Mouse (Mus musculus) forebrain, embryonic 10.5 days (tissue): Measurements from ENCODE around the gene Cacybp. TPM values are rescaled to one million over a fixed set of nuclear protein-coding genes. Genes with fewer than 3 reads are reported as not detected.

Source experiments
- DNase-seq: peaks from one replicate; pipeline ENCODE4 v3.0.0-alpha.2; 2017; ENCODE audit warnings: low spot score; ENCODE audit errors: extremely low spot score
- H3K27ac ChIP-seq: fragments of 300-500 bp; sonication (generic); 2 replicates; pipeline ENCODE4 v1.5.1; 2016; ENCODE audit warnings: mild to moderate bottlenecking
- H3K27me3 ChIP-seq: fragments of 300-500 bp; sonication (generic); 2 replicates; pipeline ENCODE4 v1.6.1; 2016; ENCODE audit warnings: mild to moderate bottlenecking; ENCODE audit not compliant: poor library complexity, severe bottlenecking
- H3K36me3 ChIP-seq: fragments of 300-500 bp; sonication (generic); replicated peaks from 2 replicates; pipeline ENCODE4 v1.6.1; 2016; ENCODE audit warnings: mild to moderate bottlenecking, moderate library complexity
- H3K4me1 ChIP-seq: fragments of 300-500 bp; sonication (generic); 2 replicates; pipeline ENCODE4 v1.6.1; 2016
- H3K4me3 ChIP-seq: fragments of 300-500 bp; sonication (generic); 2 replicates; pipeline ENCODE4 v1.5.1; 2016; ENCODE audit warnings: mild to moderate bottlenecking, moderate library complexity
- H3K9me3 ChIP-seq: fragments of 300-500 bp; sonication (generic); 2 replicates; pipeline ENCODE4 v1.6.1; 2016; ENCODE audit warnings: mild to moderate bottlenecking, moderate library complexity
- WGBS: fragments of 180-500 bp; shearing (Covaris S2); methylation state at CpG from one replicate; pipeline ENCODE4 v1.1.7; 2016; 5-methylcytosine and 5-hydroxymethylcytosine counted together
- polyA plus RNA-seq: library from polyadenylated mRNA; unstranded; fragments of >200 nt; fragmentation: Nextera tagmentation; extraction: Ambion mirVana; gene quantifications from 2 replicates; pipeline ENCODE4 v1.2.1, GENCODE M21; 2016

The Cacybp gene
- polyA plus RNA-seq, 1 experiment from 2014 or later = 361 TPM

GRCm38 (mm10) chr1:160240091-160240490 lies 27.4 kb upstream of the Cacybp start:
- Histone ChIP-seq H3K9me3 (no peaks in the 10 kb centered on the region), H3K27me3 (no peaks in the 10 kb centered on the region), H3K27ac (no peak overlapping the region), H3K4me1 (no peaks in the 10 kb centered on the region), H3K4me3 (no peak overlapping the region), H3K36me3 (no peaks in the 10 kb centered on the region)
- no peak for DNase-seq
- WGBS = 83% methylated on average over 2 of the region's 2 CpGs

- Histone ChIP-seq H3K27me3 (no peaks in the 10 kb centered on the region), H3K4me1 (no peaks in the 10 kb centered on the region), H3K27ac (no peak overlapping the region), H3K9me3 (no peaks in the 10 kb centered on the region), H3K36me3 (no peaks in the 10 kb centered on the region), H3K4me3 (no peak overlapping the region)
- no peak for DNase-seq
- 93% methylated on average over 1 of the region's 1 CpGs for WGBS
Measured at GRCm38 (mm10) chr1:160238852-160239443, 26.3 kb upstream of the Cacybp start.

GRCm38 (mm10) chr1:160237981-160238380 lies 25.3 kb upstream of the Cacybp start:
- 95% methylated on average over 2 of the region's 2 CpGs for WGBS
- no peak overlapping the region for H3K27ac ChIP-seq
- H3K4me3 ChIP-seq = no peak overlapping the region
- DNase-seq = no peak
- no peaks in the 10 kb centered on the region for H3K27me3 ChIP-seq
- H3K4me1 ChIP-seq = no peaks in the 10 kb centered on the region
- H3K36me3 ChIP-seq = no peaks in the 10 kb centered on the region
- no peaks in the 10 kb centered on the region for H3K9me3 ChIP-seq

- H3K27ac ChIP-seq = no peak overlapping the region
- no peak for DNase-seq
- no peaks in the 10 kb centered on the region for H3K27me3 ChIP-seq
- H3K9me3 ChIP-seq = no peaks in the 10 kb centered on the region
- H3K4me1 ChIP-seq = peaks cover 6% of the 10 kb centered on the region; the same call in 1 of the 2 replicates
- H3K4me3 ChIP-seq = no peak overlapping the region
- H3K36me3 ChIP-seq = no peaks in the 10 kb centered on the region
Measured at GRCm38 (mm10) chr1:160233921-160234320, 21.2 kb upstream of the Cacybp start.

- 86% methylated on average over 3 of the region's 3 CpGs for WGBS
- Histone ChIP-seq H3K4me1 (peaks cover 6% of the 10 kb centered on the region; the same call in 1 of the 2 replicates), H3K27ac (no peak overlapping the region), H3K36me3 (no peaks in the 10 kb centered on the region), H3K27me3 (no peaks in the 10 kb centered on the region), H3K4me3 (no peak overlapping the region), H3K9me3 (no peaks in the 10 kb centered on the region)
- no peak for DNase-seq
Measured at GRCm38 (mm10) chr1:160232113-160232512, 19.4 kb upstream of the Cacybp start.

- Histone ChIP-seq H3K4me3 (no peak overlapping the region), H3K9me3 (no peaks in the 10 kb centered on the region), H3K27ac (no peak overlapping the region), H3K4me1 (peaks cover 6% of the 10 kb centered on the region; the same call in 1 of the 2 replicates), H3K27me3 (no peaks in the 10 kb centered on the region), H3K36me3 (no peaks in the 10 kb centered on the region)
- DNase-seq = no peak
- WGBS = 75% methylated on average over 4 of the region's 4 CpGs
Measured at GRCm38 (mm10) chr1:160231013-160231412, 18.3 kb upstream of the Cacybp start.

GRCm38 (mm10) chr1:160227850-160228249 lies 15.2 kb upstream of the Cacybp start:
- no peaks in the 10 kb centered on the region for H3K36me3 ChIP-seq
- H3K4me1 ChIP-seq = peaks cover 6% of the 10 kb centered on the region; the same call in 1 of the 2 replicates
- no peaks in the 10 kb centered on the region for H3K27me3 ChIP-seq
- no peaks in the 10 kb centered on the region for H3K9me3 ChIP-seq
- no peak for DNase-seq
- H3K4me3 ChIP-seq = no peak overlapping the region
- H3K27ac ChIP-seq = no peak overlapping the region

- DNase-seq = no peak
- H3K4me1 ChIP-seq = peaks cover 6% of the 10 kb centered on the region; the same call in 1 of the 2 replicates
- no peaks in the 10 kb centered on the region for H3K27me3 ChIP-seq
- no peaks in the 10 kb centered on the region for H3K36me3 ChIP-seq
- 91% methylated on average over 4 of the region's 4 CpGs for WGBS
- H3K27ac ChIP-seq = no peak overlapping the region
- no peaks in the 10 kb centered on the region for H3K9me3 ChIP-seq
- H3K4me3 ChIP-seq = no peak overlapping the region
Measured at GRCm38 (mm10) chr1:160227196-160227595, 14.5 kb upstream of the Cacybp start.

- 74% methylated on average over 2 of the region's 2 CpGs for WGBS
- no peaks in the 10 kb centered on the region for H3K9me3 ChIP-seq
- DNase-seq = no peak
Measured at GRCm38 (mm10) chr1:160224093-160224492, 11.4 kb upstream of the Cacybp start.

GRCm38 (mm10) chr1:160217898-160218297 lies 5.2 kb upstream of the Cacybp start:
- Histone ChIP-seq H3K4me3 (no peak overlapping the region), H3K9me3 (no peaks in the 10 kb centered on the region), H3K27me3 (no peaks in the 10 kb centered on the region), H3K27ac (no peak overlapping the region), H3K4me1 (0 out of 2 replicates have a peak, but pooled peaks cover 3% of the 10 kb centered on the region), H3K36me3 (no peaks in the 10 kb centered on the region)
- no peak for DNase-seq
- WGBS = 85% methylated on average over 3 of the region's 3 CpGs

More at GRCm38 (mm10) chr1:160224093-160224492, 11.4 kb upstream of the Cacybp start:
- Histone ChIP-seq H3K27ac (no peak overlapping the region), H3K27me3 (no peaks in the 10 kb centered on the region), H3K4me1 (no peaks in the 10 kb centered on the region), H3K36me3 (no peaks in the 10 kb centered on the region), H3K4me3 (no peak overlapping the region)

GRCm38 (mm10) chr1:160214171-160214570 lies 1.5 kb upstream of the Cacybp start:
- Histone ChIP-seq H3K36me3 (peaks cover 2% of the 10 kb centered on the region; the same call in 1 of the 2 replicates), H3K4me1 (peaks cover 22% of the 10 kb centered on the region), H3K27me3 (no peaks in the 10 kb centered on the region), H3K9me3 (no peaks in the 10 kb centered on the region), H3K27ac (0 out of 2 replicates have a peak overlapping the region, but pooled peaks have one; percentile 97), H3K4me3 (peak overlapping the region; percentile 87)
- no peak for DNase-seq
- 87% methylated on average over 7 of the region's 7 CpGs for WGBS

GRCm38 (mm10) chr1:160212123-160212691 lies 468 bp downstream of the Cacybp start:
- under 1% methylated on average over 45 of the region's 45 CpGs for WGBS
- Histone ChIP-seq H3K27ac (peak overlapping the region; percentile 97), H3K9me3 (no peaks in the 10 kb centered on the region), H3K4me1 (peaks cover 22% of the 10 kb centered on the region), H3K36me3 (peaks cover 16% of the 10 kb centered on the region), H3K4me3 (peak overlapping the region; percentile 87), H3K27me3 (no peaks in the 10 kb centered on the region)
- DNase-seq = no peak

GRCm38 (mm10) chr1:160211597-160212122 lies 1.0 kb downstream of the Cacybp start:
- peak overlapping the region; percentile 97 for H3K27ac ChIP-seq
- peak overlapping the region; percentile 87 for H3K4me3 ChIP-seq
- H3K27me3 ChIP-seq = no peaks in the 10 kb centered on the region
- H3K9me3 ChIP-seq = no peaks in the 10 kb centered on the region
- H3K36me3 ChIP-seq = peaks cover 21% of the 10 kb centered on the region
- no peak for DNase-seq
- peaks cover 22% of the 10 kb centered on the region for H3K4me1 ChIP-seq
- WGBS = 4% methylated on average over 8 of the region's 8 CpGs
